Mouse (Mus musculus): ENCODE results near the gene Xpot.

DNA sequence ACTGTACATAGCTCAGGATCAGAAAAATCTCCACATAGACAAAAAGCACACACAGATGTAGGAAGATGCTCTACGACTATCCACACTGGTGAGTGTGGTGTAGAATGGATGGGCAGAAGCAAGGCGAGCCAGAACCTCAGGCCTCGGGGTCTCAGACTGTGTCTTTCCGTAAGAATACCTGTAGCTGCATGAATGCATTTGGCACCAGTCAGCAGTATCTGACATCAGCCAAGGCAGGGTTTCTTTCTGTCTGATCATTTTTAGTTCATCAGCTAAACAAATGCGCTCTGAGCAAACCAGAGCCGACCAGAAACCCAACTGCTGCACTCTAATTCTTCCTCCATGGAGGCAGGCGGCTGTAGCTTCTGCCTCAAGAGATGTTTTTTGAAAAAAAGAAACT, 57.6 kb downstream of the Xpot start:
- no peak for TF ChIP-seq CTCF (IDR thresholded peaks at IDR 0.05; ENCODE audit: low read depth, low read length)
- TF ChIP-seq POLR2A (IDR thresholded peaks at IDR 0.05; ENCODE audit: borderline replicate concordance, low read depth, low read length): no peak

Data from bone marrow macrophage, adult 2 months (primary cell).